Mouse (Mus musculus): ENCODE measurements around the gene Guca2b. TPM values are rescaled to one million over a fixed set of nuclear protein-coding genes. Genes with fewer than 3 reads are reported as not detected.

The Guca2b gene
- total RNA-seq, 2 experiments from 2014 or later = 0.89 TPM; not detected in 1

- no peak for DNase-seq
- intact Hi-C loops (cut with DNase I) = no loop called here
Observed at GRCm38 (mm10) chr4:119614078-119614477, 44.7 kb downstream of the Guca2b start.

GRCm38 (mm10) chr4:119609488-119609887, 49.3 kb downstream of the Guca2b start:
- intact Hi-C loops (cut with DNase I) = no loop called here

More at GRCm38 (mm10) chr4:119609488-119609887, 49.3 kb downstream of the Guca2b start:
- no peak for DNase-seq

Other genes starting within 250 kb of the Guca2b start
- under 1 TPM in 1 of 2 experiments, not detected in 1; 0.36 TPM for gene Ccdc30, start 243.4 kb downstream of the Guca2b start, total RNA-seq (2021)
- gene Ppcs, start 236.5 kb downstream of the Guca2b start, total RNA-seq (2021) = 10 to 100 TPM in 1 of 2 experiments, 1 to 10 TPM in 1; 9.6 to 12.7 TPM
- not detected for gene Zmynd12, start 236.1 kb downstream of the Guca2b start, total RNA-seq (2021)
- under 1 TPM; 0.33 to 0.56 TPM for gene Rimkla, start 166.3 kb downstream of the Guca2b start, total RNA-seq (2021)
- 10 to 100 TPM; 30.0 to 31.3 TPM for gene Foxj3, start 122.0 kb downstream of the Guca2b start, total RNA-seq (2021)
- gene Frg2f1, start 119.4 kb downstream of the Guca2b start, total RNA-seq (2021) = 1 to 10 TPM; 4.7 to 5.1 TPM
- not detected for gene Guca2a, start 21.2 kb downstream of the Guca2b start, total RNA-seq (2021)
- gene Hivep3, start 74.8 kb upstream of the Guca2b start, total RNA-seq (2021) = 1 to 10 TPM; 5.7 to 6.3 TPM

Measured in heart, postnatal 36 days (tissue).